Mouse (Mus musculus): ENCODE results near the gene Map1lc3b. TPM values are rescaled to one million over a fixed set of nuclear protein-coding genes. Genes with fewer than 3 reads are reported as not detected.

The Map1lc3b gene
- total RNA-seq, 2 experiments from 2014 or later, result 177 to 185 TPM

GRCm38 (mm10) chr8:121602860-121603259 lies 12.7 kb downstream of the Map1lc3b start:
- DNase-seq (ENCODE audit: low spot score in 2 of 2), result peak; percentile 53 to 64

- DNase-seq (ENCODE audit: low spot score in 2 of 2), result no peak
Measured at GRCm38 (mm10) chr8:121603801-121604200, 13.6 kb downstream of the Map1lc3b start.

- no peak for DNase-seq (ENCODE audit: low spot score in 2 of 2)
Measured at GRCm38 (mm10) chr8:121607661-121608060, 17.5 kb downstream of the Map1lc3b start.

- DNase-seq (ENCODE audit: low spot score in 2 of 2), result no peak
Measured at GRCm38 (mm10) chr8:121609251-121609650, 19.1 kb downstream of the Map1lc3b start.

- DNase-seq (ENCODE audit: low spot score in 2 of 2), result no peak
Measured at GRCm38 (mm10) chr8:121609916-121610315, 19.8 kb downstream of the Map1lc3b start.

- no peak for DNase-seq (ENCODE audit: low spot score in 2 of 2)
Measured at GRCm38 (mm10) chr8:121613419-121613818, 23.3 kb downstream of the Map1lc3b start.

GRCm38 (mm10) chr8:121619401-121619995 lies 29.3 kb downstream of the Map1lc3b start:
- DNase-seq (ENCODE audit: low spot score in 2 of 2), result peak in 1 of 2 experiments; percentile 41

GRCm38 (mm10) chr8:121620801-121621516 lies 30.8 kb downstream of the Map1lc3b start:
- no peak for DNase-seq (ENCODE audit: low spot score in 2 of 2)

GRCm38 (mm10) chr8:121621879-121622278 lies 31.7 kb downstream of the Map1lc3b start:
- no peak for DNase-seq (ENCODE audit: low spot score in 2 of 2)

- no peak for DNase-seq (ENCODE audit: low spot score in 2 of 2)
Measured at GRCm38 (mm10) chr8:121623043-121623442, 32.9 kb downstream of the Map1lc3b start.

- DNase-seq (ENCODE audit: low spot score in 2 of 2), result no peak
Measured at GRCm38 (mm10) chr8:121628681-121629080, 38.5 kb downstream of the Map1lc3b start.

- DNase-seq (ENCODE audit: low spot score in 2 of 2), result peak in 1 of 2 experiments; percentile 31
Measured at GRCm38 (mm10) chr8:121631645-121632071, 41.5 kb downstream of the Map1lc3b start.

- no peak for DNase-seq (ENCODE audit: low spot score in 2 of 2)
Measured at GRCm38 (mm10) chr8:121632401-121632800, 42.2 kb downstream of the Map1lc3b start.

GRCm38 (mm10) chr8:121635534-121635933 lies 45.4 kb downstream of the Map1lc3b start:
- DNase-seq (ENCODE audit: low spot score in 2 of 2), result no peak

GRCm38 (mm10) chr8:121636180-121636579 lies 46.0 kb downstream of the Map1lc3b start:
- no peak for DNase-seq (ENCODE audit: low spot score in 2 of 2)

GRCm38 (mm10) chr8:121642804-121643203 lies 52.6 kb downstream of the Map1lc3b start:
- DNase-seq (ENCODE audit: low spot score in 2 of 2), result no peak

- no peak for DNase-seq (ENCODE audit: low spot score in 2 of 2)
Measured at GRCm38 (mm10) chr8:121643384-121643783, 53.2 kb downstream of the Map1lc3b start.

- no peak for DNase-seq (ENCODE audit: low spot score in 2 of 2)
Measured at GRCm38 (mm10) chr8:121647511-121648215, 57.5 kb downstream of the Map1lc3b start.
